Mouse (Mus musculus) midbrain, embryonic 14.5 days (tissue): ENCODE data around the gene Pabpc4. TPM values are rescaled to one million over a fixed set of nuclear protein-coding genes. Genes with fewer than 3 reads are reported as not detected.
"Not testable (repeated sequence)": the region's sequence is repeated elsewhere in the genome, so short reads cannot be mapped to it uniquely, and the experiment has no call there.

Source experiments
- ATAC-seq: fragments of 200-750 bp; cut with Nextera tagmentation; 2 replicates; pipeline ENCODE4 v1.8.0; 2017; ENCODE audit warnings: moderate number of reproducible peaks, moderate library complexity; ENCODE audit not compliant: low FRiP score, low TSS enrichment
- DNase-seq: peaks from one replicate; pipeline ENCODE4 v3.0.0-alpha.2; 2015
- H3K27ac ChIP-seq: fragments of 300-500 bp; sonication (generic); replicated peaks from 2 replicates; pipeline ENCODE4 v1.5.1; 2014; ENCODE audit warnings: mild to moderate bottlenecking, low read depth, low read length, moderate library complexity
- H3K27me3 ChIP-seq: fragments of 300-500 bp; sonication (generic); 2 replicates; pipeline ENCODE4 v1.6.1; 2014; ENCODE audit warnings: low read length, control low read depth, mixed read lengths; ENCODE audit not compliant: control insufficient read depth, insufficient read depth
- H3K36me3 ChIP-seq: fragments of 300-500 bp; sonication (generic); 2 replicates; pipeline ENCODE4 v1.6.1; 2014; ENCODE audit warnings: low read length, control low read depth; ENCODE audit not compliant: control insufficient read depth, insufficient read depth
- H3K4me1 ChIP-seq: fragments of 300-500 bp; sonication (generic); 2 replicates; pipeline ENCODE4 v1.6.1; 2014; ENCODE audit warnings: mild to moderate bottlenecking, antibody characterized with exemption, low read length, control low read depth; ENCODE audit not compliant: control insufficient read depth, insufficient read depth
- H3K4me2 ChIP-seq: fragments of 300-500 bp; sonication (generic); 2 replicates; pipeline ENCODE4 v1.6.1; 2014; ENCODE audit warnings: mild to moderate bottlenecking, low read length, moderate library complexity
- H3K4me3 ChIP-seq: fragments of 300-500 bp; sonication (generic); replicated peaks from 2 replicates; pipeline ENCODE4 v1.5.1; 2014; ENCODE audit warnings: low read depth, low read length
- H3K9ac ChIP-seq: fragments of 300-500 bp; sonication (generic); replicated peaks from 2 replicates; pipeline ENCODE4 v1.6.1; 2014; ENCODE audit warnings: mild to moderate bottlenecking, low read length, moderate library complexity
- H3K9me3 ChIP-seq: fragments of 300-500 bp; sonication (generic); 2 replicates; pipeline ENCODE4 v1.6.1; 2016; ENCODE audit warnings: low read length, control low read depth, mixed read lengths; ENCODE audit not compliant: control insufficient read depth
- WGBS: fragments of 180-500 bp; shearing (Covaris S2); extraction: QIAGEN DNeasy Blood & Tissue Kit; methylation state at CpG from one replicate; pipeline ENCODE4 v1.1.7; 2014; 5-methylcytosine and 5-hydroxymethylcytosine counted together
- polyA plus RNA-seq: library from polyadenylated mRNA; unstranded; fragments of >200 nt; fragmentation: Nextera tagmentation; extraction: Ambion mirVana; gene quantifications from 2 replicates; pipeline ENCODE4 v1.2.1, GENCODE M21; 2014

Gene Pabpc4
- polyA plus RNA-seq, 1 experiment from 2014 or later, result 31.3 TPM

DNA sequence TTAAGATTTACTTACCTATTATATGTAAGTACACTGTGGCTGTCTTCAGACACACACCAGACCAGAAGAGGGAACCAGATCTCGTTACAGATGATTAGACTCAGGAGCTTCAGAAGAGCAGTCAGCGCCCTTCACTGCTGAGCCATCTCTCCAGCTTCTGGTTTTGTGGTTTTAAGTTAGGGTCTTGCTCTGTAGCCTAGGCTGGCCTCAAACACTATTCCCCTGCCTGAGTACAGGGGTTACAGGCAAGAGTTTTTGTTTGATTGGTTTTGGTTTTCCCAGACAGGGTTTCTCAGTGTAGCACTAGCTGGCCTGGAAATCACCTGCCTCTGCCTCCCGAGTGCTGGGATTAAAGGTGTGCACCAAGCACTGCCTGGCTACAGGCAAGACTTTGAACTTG, 30.2 kb downstream of the Pabpc4 start:
- H3K27ac ChIP-seq, result no peak overlapping the region
- H3K4me1 ChIP-seq, result no peaks in the 10 kb centered on the region
- peaks cover 94% of the 10 kb centered on the region for H3K36me3 ChIP-seq
- H3K9ac ChIP-seq, result no peak overlapping the region
- DNase-seq (no peak), ATAC-seq (no peak)
- no peak overlapping the region for H3K4me3 ChIP-seq
- no peak overlapping the region for H3K4me2 ChIP-seq
- no peaks in the 10 kb centered on the region for H3K27me3 ChIP-seq
- 94% methylated on average over 3 of the region's 3 CpGs for WGBS
- no peaks in the 10 kb centered on the region for H3K9me3 ChIP-seq

DNA sequence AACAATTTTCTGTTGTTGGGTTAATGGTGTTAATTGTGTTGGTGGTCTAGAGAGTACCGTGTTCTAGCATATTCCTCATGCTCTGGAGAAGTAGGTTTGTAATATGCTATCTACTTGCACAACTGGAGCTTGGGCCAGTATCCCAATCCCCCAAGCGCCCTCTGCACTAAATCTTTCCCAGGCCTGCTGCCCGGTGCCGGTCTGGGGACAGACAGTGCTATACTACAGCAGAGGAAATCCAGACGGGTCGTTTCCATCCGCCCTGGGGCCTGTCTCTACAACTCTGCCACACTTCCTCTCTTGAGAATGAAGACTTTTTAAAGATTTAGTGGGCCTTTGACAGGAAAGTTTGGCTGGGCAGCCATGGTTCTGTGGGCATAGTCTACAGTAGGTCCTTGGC, 30.8 kb downstream of the Pabpc4 start:
- no peak overlapping the region for H3K4me2 ChIP-seq
- WGBS, result 93% methylated on average over 7 of the region's 7 CpGs
- ATAC-seq, result no peak
- H3K27me3 ChIP-seq, result no peaks in the 10 kb centered on the region
- no peak for DNase-seq
- H3K36me3 ChIP-seq, result peaks cover 94% of the 10 kb centered on the region
- no peaks in the 10 kb centered on the region for H3K4me1 ChIP-seq
- H3K9ac ChIP-seq, result no peak overlapping the region
- H3K4me3 ChIP-seq, result no peak overlapping the region
- H3K27ac ChIP-seq, result no peak overlapping the region
- H3K9me3 ChIP-seq, result no peaks in the 10 kb centered on the region

DNA sequence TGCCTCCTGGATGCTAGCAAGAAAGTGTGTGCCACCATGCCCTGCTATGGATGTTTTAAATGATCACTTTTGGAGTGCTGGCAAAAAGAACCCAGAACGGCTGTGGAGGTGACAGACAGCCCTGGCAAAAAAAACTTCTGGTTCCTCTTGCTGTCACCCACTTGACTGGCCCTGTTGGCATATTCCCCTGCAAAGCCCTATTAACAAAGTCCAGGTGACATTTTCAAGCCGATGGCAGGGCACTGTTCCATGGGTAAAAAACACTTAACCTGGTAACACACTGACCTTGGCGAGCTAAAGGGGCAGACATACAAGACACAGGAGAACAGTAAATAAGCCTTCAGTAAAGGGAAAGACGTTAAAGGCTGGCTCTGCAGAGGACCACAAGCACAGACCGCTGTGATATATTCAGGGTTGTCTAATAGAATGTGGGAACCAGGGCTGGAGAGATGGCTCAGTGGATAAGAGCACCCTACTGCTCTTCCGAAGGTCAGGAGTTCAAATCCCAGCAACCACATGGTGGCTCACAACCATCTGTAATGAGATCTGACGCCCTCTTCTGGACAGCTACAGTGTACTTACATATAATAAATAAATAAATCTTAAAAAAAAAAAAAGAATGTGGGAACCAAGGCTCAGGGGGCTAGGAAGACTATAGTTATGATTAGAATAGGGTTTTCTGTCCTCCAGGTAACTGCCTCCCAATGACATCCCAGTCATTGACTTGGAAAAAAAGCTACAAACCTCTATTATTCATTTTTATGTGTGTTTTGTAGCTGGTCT, 31.7 kb downstream of the Pabpc4 start:
- no peak for ATAC-seq
- peaks cover 93% of the 10 kb centered on the region for H3K36me3 ChIP-seq

DNA sequence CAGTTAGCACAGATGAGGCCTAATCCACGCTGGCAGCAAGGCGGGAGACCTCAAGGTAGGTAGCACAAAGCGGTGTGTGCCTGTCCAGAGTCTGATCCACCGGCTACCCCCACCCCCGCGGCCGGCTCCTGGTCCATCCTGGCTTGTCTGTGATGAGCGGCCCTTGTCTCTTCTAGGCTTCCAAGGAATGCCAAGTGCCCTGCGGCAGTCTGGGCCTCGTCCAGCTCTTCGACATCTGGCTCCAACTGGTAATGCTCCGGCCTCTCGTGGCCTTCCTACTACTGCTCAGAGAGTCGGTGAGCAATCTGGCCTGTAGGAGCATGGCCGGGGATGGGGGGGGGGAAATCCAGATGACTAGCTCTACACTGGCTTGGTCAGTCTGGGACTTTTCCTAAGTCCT, 32.9 kb downstream of the Pabpc4 start:
- not testable (repeated sequence) for H3K4me3 ChIP-seq, H3K9me3 ChIP-seq, H3K27me3 ChIP-seq, ATAC-seq, H3K27ac ChIP-seq, H3K4me2 ChIP-seq, H3K9ac ChIP-seq, H3K4me1 ChIP-seq, DNase-seq
- peaks cover 94% of the 10 kb centered on the region for H3K36me3 ChIP-seq
- WGBS, result 97% methylated on average over 15 of the region's 15 CpGs

More for the DNA sequence above, 31.7 kb downstream of the Pabpc4 start:
- no peak overlapping the region for H3K9ac ChIP-seq
- H3K4me3 ChIP-seq, result no peak overlapping the region
- H3K27ac ChIP-seq, result no peak overlapping the region
- WGBS, result 84% methylated on average over 7 of the region's 7 CpGs
- no peak for DNase-seq
- H3K27me3 ChIP-seq, result no peaks in the 10 kb centered on the region
- no peaks in the 10 kb centered on the region for H3K9me3 ChIP-seq
- H3K4me2 ChIP-seq, result no peak overlapping the region
- no peaks in the 10 kb centered on the region for H3K4me1 ChIP-seq

DNA sequence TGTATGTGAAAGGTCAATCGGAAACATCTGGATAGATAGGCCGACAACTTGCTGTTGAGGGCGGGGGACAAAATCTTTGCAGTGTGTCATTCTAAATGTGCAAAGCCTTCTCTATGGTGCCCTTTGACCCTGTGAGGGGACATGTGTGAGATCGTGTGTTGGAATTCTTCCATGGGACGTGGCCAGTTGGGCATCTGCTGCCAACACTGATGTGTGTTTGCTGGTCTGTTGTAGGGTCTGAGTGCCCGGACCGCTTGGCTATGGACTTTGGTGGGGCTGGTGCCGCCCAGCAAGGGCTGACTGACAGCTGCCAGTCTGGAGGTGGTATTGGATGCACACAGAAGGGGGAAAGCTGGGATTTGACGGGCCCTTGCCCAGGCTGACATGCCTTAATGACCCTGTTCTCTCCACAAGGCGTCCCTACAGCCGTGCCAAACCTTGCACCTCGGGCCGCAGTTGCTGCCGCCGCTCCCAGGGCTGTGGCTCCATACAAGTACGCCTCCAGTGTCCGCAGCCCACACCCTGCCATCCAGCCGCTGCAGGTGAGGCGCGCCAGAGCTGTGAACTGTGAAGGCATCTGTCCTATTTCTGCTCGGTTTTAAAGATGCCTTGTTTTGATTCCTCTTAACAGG, 33.5 kb downstream of the Pabpc4 start:
- no peaks in the 10 kb centered on the region for H3K4me1 ChIP-seq
- H3K9ac ChIP-seq, result no peak overlapping the region
- H3K4me3 ChIP-seq, result no peak overlapping the region
- no peak overlapping the region for H3K4me2 ChIP-seq
- peaks cover 94% of the 10 kb centered on the region for H3K36me3 ChIP-seq
- DNase-seq (no peak), ATAC-seq (no peak)
- H3K27ac ChIP-seq, result no peak overlapping the region
- 93% methylated on average over 21 of the region's 21 CpGs for WGBS
- H3K9me3 ChIP-seq, result no peaks in the 10 kb centered on the region
- no peaks in the 10 kb centered on the region for H3K27me3 ChIP-seq

DNA sequence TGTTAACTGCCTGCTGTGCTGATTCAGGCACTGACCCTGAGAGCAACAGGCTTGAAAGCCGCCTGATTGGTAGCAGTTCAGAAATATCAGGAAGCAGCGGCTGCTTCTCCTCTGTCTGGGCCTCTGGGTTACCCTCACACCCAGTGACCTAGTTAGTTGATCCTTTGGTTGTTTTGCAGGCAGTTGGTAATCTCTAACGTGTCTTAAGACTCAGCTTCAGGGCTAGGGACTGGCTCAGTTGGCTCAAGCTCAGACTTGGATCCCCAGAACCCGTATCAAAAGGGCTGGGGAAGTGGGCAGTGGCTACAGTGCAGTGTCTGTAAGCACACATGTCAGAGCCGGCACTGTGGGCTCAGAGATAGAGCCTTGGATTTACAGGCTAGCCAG, 34.0 kb downstream of the Pabpc4 start:
- H3K4me2 ChIP-seq, result no peak overlapping the region
- no peaks in the 10 kb centered on the region for H3K27me3 ChIP-seq
- peaks cover 89% of the 10 kb centered on the region for H3K36me3 ChIP-seq
- H3K4me1 ChIP-seq, result no peaks in the 10 kb centered on the region
- no peaks in the 10 kb centered on the region for H3K9me3 ChIP-seq
- DNase-seq, result no peak
- no peak overlapping the region for H3K9ac ChIP-seq
- no peak overlapping the region for H3K27ac ChIP-seq
- no peak overlapping the region for H3K4me3 ChIP-seq
- ATAC-seq, result no peak
- 94% methylated on average over 5 of the region's 5 CpGs for WGBS

DNA sequence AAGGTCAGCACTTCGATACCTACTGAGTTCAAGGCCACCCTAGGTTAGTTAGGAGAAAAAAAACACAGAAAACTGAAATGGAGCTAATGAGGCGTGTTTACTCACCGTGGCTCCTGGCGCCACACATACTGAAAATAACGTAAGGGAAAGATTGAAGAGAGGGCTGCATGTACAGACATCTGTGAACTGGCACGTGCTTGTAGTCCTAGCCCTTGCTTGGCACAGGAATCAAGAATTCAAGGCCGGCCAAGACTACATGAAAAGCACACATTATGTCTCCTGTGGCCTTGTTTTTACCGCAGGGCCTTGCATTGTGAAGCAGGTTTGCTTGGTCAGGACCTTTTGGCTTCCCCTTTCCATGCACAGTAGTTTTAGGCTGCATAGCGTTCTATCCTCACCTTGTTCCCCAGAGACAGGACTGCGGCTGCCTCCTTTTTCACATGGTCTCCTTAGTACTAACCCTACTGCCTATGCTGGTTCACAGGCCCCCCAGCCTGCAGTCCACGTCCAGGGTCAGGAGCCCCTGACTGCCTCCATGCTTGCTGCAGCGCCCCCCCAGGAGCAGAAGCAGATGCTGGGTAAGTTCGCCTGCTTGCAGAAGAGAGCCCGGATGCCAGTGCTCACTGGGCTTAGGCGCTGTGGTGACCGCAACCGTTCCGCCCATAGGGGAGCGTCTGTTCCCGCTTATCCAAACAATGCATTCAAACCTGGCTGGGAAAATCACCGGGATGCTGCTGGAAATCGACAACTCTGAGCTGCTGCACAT, 35.2 kb downstream of the Pabpc4 start:
- ATAC-seq (no peak), DNase-seq (no peak)
- WGBS, result 93% methylated on average over 22 of the region's 22 CpGs
- Histone ChIP-seq H3K36me3 (peaks cover 81% of the 10 kb centered on the region), H3K4me3 (no peak overlapping the region), H3K4me2 (no peak overlapping the region), H3K27me3 (no peaks in the 10 kb centered on the region), H3K9me3 (no peaks in the 10 kb centered on the region), H3K4me1 (no peaks in the 10 kb centered on the region), H3K9ac (no peak overlapping the region), H3K27ac (no peak overlapping the region)

DNA sequence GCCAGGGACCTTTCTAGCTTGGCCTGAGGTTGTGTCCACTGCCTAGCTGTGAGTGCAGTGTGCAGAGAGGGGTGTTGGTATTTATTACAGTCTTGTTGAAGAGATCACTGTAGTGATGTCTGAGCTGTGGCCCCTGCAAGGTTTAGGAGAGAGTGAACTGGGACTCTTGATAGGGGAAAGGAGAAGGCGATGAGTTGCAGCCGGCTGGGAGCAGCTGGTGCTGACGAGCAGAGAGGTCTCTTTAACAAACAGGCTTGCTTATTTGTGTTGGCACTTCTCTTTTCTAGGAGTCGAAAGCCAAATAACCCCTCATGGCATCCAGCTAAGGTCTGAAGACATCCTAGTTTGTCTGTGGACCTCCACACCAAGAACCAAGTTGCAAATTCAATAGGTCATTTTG, 36.1 kb downstream of the Pabpc4 start:
- Histone ChIP-seq H3K36me3 (peaks cover 81% of the 10 kb centered on the region), H3K9me3 (no peaks in the 10 kb centered on the region), H3K27me3 (no peaks in the 10 kb centered on the region), H3K4me2 (no peak overlapping the region), H3K4me1 (no peaks in the 10 kb centered on the region), H3K4me3 (no peak overlapping the region), H3K27ac (no peak overlapping the region), H3K9ac (no peak overlapping the region)
- ATAC-seq (no peak), DNase-seq (no peak)
- WGBS, result 89% methylated on average over 4 of the region's 4 CpGs
